Mouse (Mus musculus) lung, adult 2 months (tissue): ENCODE measurements around the gene Ccnyl1.

Experiments used
- CTCF ChIP-seq: fragments of 200-500 bp; IDR thresholded peaks from 2 replicates; pipeline ENCODE4 v1.5.1; 2011; ENCODE audit warnings: mild to moderate bottlenecking, low read length, control low read depth; ENCODE audit not compliant: insufficient read depth
- POLR2A ChIP-seq: fragments of 200-500 bp; IDR thresholded peaks from 2 replicates; pipeline ENCODE4 v1.6.1; 2011; ENCODE audit warnings: low read depth, mild to moderate bottlenecking, control low read depth, low read length, borderline replicate concordance; ENCODE audit errors: extremely low read depth

DNA sequence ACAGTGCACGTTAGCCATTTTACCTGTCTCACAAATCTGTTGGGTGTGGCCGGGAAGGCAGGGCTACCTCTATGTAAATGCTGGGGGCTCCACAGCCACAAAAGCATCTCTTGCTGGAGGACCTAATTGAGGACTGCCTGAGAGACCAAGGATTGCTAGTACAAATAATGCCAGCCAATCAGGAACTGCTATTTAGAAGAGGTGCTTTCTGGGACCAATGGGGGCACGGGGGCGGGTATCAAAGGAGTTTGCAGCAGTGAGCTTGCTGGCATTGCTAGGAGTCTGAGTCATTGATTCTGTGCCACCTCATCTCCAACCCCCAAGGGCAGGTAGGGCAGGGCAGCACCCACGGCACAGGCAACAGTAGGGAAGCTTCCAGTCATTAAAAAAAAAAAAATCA lies 16.3 kb upstream of the Ccnyl1 start:
- TF ChIP-seq CTCF (no peak), POLR2A (no peak)
